Mouse (Mus musculus): ENCODE measurements around the gene Rap1a.

DNA sequence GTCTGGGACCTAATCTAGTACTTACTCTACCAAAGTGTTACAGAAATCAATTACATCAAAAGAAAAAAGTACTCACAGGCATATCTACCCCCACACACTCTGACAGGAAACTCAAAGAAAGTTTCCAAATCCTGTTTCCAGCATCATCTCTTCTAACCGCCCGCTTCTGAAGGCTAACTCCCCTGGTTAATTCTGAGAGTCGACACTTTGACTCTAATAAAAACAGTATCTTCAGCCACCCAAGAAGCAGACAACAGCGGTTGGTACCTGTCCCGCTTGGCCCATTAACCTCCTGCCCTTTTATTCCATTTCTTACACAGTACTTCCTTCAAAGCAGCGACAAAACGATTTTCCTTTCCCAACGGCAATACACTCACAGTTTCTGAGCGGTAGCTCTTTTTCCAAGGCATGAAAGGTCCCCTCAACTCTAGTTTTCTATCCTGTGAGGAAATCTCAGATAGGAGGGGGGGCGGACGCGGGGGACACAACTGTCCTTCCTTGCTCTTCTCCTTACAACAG is 921 bp downstream of the Rap1a start:
- TF ChIP-seq TAL1 (IDR thresholded peaks at IDR 0.05; ENCODE audit: low read length): no peak
- no peak for TF ChIP-seq POLR2A (IDR thresholded peaks at IDR 0.05; ENCODE audit: control insufficient read depth in 1 of 2, insufficient read depth in 1 of 2, low read depth in 1 of 2, low read length in 2 of 2, poor library complexity in 1 of 2)
- no peak for TF ChIP-seq CTCF (IDR thresholded peaks at IDR 0.05 in 2 of 3, conservative IDR thresholded peaks at IDR 0.05 in 1 of 3; ENCODE audit: control insufficient read depth in 1 of 3, insufficient read depth in 1 of 3, low read depth in 2 of 3, low read length in 3 of 3, poor library complexity in 1 of 3, severe bottlenecking in 1 of 3)
- no peak; the same call in 1 of the 2 replicates for TF ChIP-seq MAX (IDR thresholded peaks at IDR 0.05; ENCODE audit: low read length)
- no peak for TF ChIP-seq USF1 (IDR thresholded peaks at IDR 0.05; ENCODE audit: low read depth, low read length)
- 0 out of 2 replicates have a peak, but pooled peaks have one; percentile 10 for TF ChIP-seq TBP (IDR thresholded peaks at IDR 0.05; ENCODE audit: low read depth, low read length)

Measured in MEL (cell line).